Mouse (Mus musculus) c-Kit-positive CD71-positive TER-119-negative erythroid progenitor cells, embryonic 14.5 days (primary cell): Measurements from ENCODE around the gene Gpsm1.
A peak's percentile ranks its signal among the peaks of the same experiment; 100 is the strongest.

Experiments
- DNase-seq: peaks from one replicate; pipeline ENCODE4 v3.0.0-alpha.2; 2013; ENCODE audit warnings: low read depth

Gene Gpsm1

GRCm38 (mm10) chr2:26315072-26315924 lies at the start of gene Gpsm1:
Gpsm1 (plus strand) TSS chr2:26315515.
- no peak for DNase-seq

DNA sequence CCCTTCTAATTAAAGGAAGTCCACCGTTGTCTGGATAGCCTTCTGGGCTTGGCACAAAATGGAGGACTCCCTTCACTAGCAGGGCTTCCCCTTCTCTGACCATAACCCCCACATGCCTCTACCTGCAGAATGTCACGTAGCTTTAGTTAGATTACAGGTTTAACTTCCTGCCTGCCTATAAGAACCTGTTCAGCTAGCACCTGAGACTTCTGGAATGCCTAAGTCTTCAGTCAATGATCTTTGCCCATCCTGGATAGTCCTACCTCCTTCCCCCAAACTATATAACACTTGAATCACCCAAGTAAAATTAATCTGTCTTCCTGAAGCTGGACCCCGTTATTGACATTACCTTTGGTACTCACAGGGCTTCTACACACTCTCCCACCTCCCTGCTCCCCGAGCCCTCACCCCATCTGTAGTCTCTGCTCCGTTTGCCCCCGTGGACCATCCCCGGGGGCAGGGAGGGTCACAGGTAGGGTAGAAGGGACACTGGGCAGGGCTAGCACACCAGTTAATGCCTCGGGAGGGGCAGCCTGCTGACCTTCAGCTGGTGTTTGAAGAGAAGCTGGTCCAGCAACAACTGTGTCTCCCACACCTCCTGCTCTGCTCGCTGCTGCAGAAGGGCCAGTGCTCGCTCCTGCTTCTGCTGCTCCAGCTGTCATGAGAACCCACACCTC lies 49.1 kb upstream of the Gpsm1 start:
- no peak for DNase-seq

- no peak for DNase-seq
Measured at GRCm38 (mm10) chr2:26268216-26268615, 47.1 kb upstream of the Gpsm1 start.

GRCm38 (mm10) chr2:26273611-26274010 lies 41.7 kb upstream of the Gpsm1 start:
- DNase-seq = peak; percentile 15

DNA sequence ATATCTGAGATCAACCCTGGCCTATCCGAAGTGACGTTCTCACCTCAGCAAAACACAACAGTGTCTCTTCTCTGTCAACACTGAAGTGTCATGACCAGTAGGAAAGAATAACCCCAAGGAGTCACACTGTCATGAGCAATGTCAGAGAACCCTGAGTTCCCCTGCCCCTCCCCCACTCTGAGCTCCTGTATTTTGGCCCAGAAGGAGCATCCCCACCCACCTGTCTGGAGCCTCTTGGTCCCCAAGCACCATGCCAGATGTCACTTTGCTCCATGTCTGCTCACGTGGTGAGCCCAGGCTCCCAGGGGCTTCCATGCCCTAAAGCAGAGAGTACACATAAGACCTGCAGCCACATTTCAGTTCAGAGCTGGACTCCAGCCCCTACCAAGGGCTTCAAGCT lies 35.6 kb upstream of the Gpsm1 start:
- DNase-seq = no peak

DNA sequence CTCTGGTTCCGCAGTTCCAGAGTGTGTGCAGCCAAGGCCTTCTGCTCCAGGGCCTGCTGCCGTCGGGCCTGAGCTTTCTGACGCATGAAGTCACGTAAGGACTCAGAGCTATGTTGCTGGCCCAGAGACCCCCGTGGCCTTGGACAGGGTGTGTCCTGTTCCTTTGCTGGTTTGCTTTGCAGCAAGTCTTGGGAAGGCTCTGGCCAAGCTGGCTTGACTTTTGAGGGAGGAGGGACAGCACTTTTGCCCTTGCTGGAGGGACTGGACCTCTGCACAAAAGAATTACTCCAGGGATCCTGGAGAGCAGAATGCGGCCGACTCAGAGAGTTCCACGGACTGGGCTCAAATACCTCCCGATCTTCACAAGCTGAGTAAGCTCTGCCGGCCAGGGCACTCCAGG lies 34.7 kb upstream of the Gpsm1 start:
- no peak for DNase-seq

DNA sequence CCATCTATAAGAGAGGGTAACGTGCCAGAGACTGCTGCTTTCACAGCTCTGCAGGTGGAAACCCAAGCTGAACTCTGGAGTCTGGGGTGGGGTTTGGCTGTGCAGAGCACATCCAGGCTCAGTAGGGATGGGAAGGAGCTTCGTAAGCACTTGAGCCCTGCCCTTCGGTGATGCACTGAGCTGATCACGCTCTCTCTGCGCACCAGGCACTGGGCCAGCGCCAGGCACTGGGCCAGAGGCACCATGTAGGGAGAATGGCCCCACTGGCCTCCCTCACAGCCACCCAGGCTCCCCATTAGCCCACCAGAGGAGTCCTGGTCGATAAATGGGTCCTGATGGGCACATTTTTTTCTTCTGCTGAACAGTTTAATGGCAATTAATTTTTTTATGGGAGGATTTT lies 29.5 kb upstream of the Gpsm1 start:
- no peak for DNase-seq

DNA sequence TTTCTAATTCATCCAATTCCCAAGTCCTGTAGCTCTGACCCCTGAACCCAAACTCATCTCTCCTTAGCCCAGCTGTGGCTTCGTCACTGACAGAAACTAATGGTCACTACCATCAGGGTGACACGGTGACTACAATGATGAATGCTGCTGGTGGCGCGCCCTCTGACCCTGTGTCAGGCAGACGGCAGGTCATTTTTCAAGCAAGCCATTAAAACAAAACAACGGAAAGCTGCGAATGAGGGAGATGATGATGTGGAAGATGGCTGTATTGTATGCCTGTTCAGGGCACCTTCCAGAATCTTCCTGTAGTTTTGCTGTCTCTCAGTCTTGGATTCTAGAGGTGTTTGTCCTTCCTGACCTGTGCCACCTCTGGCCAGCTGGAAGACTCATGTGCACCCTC lies 28.9 kb upstream of the Gpsm1 start:
- DNase-seq = no peak

- no peak for DNase-seq
Measured at GRCm38 (mm10) chr2:26290133-26290532, 25.2 kb upstream of the Gpsm1 start.

GRCm38 (mm10) chr2:26294457-26294856 lies 20.9 kb upstream of the Gpsm1 start, which contains the start of gene Ccdc187:
Ccdc187 (minus strand) TSS chr2:26294557.
- no peak for DNase-seq

- no peak for DNase-seq
Measured at GRCm38 (mm10) chr2:26296606-26297195, 18.6 kb upstream of the Gpsm1 start.

GRCm38 (mm10) chr2:26298208-26298855 lies 17.0 kb upstream of the Gpsm1 start:
- DNase-seq = no peak

- DNase-seq = no peak
Measured at GRCm38 (mm10) chr2:26298856-26299230, 16.5 kb upstream of the Gpsm1 start.

DNA sequence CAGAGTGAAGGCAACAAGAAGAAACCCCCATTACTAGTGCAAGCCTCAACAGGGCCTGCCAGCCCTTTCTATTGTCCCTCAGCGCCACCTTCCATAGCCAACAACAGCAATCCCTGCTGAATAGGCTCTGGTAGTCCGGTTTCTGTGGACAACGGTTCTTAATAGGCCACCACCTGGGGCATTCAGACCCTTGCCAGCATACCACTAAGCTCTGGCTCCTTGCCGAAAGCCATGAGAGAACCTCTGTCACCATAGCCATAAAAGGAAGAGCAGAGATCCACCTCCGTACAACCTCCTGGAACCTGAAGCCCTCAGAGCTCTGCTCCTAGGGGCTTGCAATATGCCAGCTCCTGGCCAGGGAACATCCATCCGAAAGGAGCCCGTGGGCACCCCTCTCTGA lies 16.0 kb upstream of the Gpsm1 start:
- DNase-seq = no peak

DNA sequence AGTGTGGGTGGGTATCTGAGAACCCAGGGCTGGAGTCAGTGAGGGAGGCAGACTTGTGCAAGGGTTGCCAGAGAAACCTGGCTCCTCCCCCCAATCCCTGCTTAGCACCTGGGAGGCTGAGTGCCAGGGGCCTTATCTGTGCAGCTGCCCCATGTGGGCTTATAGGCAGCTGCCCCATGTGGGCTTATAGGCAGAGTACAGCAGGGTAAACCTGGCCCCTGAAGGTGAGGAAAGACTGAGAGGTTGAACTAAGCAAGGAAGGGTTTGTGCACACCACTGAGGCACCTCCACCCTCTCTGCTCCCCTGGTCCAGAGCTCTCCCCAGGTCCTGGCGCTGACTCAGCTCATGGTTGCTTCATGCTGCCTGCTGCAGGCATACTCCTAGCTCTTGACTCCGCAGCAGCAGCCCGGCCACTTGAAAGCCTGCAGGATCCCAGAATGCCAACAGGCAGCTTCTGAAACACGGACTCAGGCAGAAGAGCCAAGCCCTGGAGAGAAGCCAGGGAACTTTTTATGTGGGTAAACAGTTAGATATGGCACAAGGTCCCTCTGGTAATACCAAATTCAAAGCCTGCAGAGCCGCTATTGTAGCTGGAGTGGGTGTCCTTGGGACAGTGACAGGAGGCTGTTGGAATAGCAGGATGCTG lies 15.0 kb upstream of the Gpsm1 start:
- no peak for DNase-seq

GRCm38 (mm10) chr2:26300808-26301174 lies 14.5 kb upstream of the Gpsm1 start:
- peak; percentile 65 for DNase-seq

DNA sequence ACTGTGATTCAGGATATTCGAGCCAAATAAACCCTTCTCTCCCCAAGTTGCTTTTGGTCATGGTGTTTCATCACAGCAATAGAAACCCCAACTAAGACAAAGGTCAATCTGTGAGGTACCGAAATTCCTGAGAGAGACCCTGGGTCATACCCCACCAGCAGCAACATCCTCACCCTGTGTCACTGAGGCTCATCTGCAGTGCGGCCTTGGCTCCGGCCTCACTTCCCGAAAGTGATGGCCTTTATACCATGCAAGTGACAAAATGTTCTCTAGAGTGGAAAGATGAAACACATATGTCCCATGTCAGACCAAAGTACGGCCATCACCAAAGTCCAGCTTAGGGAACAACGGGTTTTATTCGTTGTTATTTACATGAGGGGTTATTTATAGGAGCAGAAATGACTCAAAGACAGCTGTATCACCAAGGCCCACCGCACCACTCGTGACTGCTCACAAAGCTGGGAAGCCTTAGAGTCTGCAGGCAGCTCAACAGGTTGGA lies 13.3 kb upstream of the Gpsm1 start:
- DNase-seq = no peak

GRCm38 (mm10) chr2:26304711-26305110 lies 10.6 kb upstream of the Gpsm1 start:
- no peak for DNase-seq

DNA sequence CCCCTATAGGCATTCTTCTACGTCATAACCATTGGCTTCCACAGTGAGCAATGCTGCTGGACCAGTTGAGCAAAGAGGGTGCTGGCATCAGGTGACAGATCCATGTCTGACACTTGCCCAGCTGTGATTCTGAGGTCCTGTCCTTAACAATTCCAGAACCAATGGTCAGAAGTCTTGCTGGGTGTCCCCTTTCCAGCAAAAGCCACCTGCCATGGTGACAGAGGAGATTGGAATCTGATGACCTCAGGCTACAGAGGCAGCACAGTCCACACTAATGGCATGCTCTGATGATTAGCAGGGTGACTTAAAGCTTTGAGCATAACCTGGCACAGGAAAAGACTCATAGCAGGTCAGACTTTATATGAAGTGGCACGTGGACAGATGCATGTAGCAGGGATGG lies 9.8 kb upstream of the Gpsm1 start:
- no peak for DNase-seq

DNA sequence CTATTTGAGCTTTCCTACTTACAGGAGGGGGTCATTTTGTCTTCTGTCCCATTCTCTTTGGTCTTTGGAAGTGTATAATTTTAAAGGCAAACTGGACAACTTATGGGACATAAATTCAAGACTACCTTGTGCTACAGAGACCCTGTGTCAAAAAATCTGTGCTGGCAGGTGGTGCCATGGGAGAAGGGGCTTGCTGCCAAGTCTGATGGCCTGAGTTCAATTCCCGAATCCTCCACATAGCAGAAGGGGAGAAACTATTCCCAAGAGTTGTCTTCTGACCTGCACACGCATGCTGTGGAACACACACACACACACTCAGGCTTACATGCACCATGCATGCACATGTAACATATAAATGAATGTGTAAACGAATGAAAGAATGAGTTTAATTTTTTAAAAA lies 8.6 kb upstream of the Gpsm1 start:
- no peak for DNase-seq

DNA sequence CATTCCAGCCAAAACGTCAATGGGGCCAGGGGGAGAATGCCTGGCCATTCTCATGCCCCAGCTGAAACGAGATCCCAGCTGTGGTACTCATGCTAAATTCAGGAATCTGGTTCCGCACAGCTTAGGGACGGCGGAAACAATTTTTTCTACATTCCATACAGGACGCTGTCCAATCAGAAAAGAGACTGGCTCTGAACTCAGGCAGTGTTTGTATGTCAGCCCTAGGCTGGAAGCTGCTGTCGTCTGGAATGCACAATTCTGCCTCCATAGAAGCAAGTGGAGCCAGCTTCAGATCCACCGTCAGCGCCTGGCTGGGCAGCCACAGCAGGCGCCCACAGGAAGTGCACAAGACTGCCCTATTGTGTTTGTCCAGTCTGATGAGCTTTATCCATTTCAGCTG lies 5.6 kb upstream of the Gpsm1 start:
- no peak for DNase-seq

DNA sequence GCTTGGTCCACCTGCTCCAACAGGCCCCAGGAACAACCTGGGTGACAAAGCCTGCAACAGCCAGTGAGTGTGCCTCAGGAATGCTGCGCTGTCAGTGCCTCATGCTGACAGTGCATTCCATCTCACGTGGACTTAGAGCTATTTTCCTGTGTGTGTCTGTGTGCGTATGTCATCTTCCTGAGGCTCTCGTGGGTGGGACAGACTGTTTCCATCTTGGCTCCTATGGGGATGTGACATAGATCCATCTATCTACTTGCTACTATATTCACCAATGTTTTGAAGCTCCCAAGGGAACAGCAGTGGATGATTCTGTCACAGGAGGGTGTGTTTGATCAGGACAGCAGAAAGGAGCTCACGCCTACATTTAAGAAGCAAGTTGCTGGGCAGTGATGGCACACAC lies 3.4 kb upstream of the Gpsm1 start:
- DNase-seq = no peak
